Mouse (Mus musculus) heart, embryonic 15.5 days (tissue): ENCODE results near the gene Ralgapb. TPM values are rescaled to one million over a fixed set of nuclear protein-coding genes. Genes with fewer than 3 reads are reported as not detected.

Source experiments
- ATAC-seq: fragments of 200-750 bp; cut with Nextera tagmentation; replicated peaks from 2 replicates; pipeline ENCODE4 v1.8.0; 2017; ENCODE audit warnings: low read depth, moderate TSS enrichment; ENCODE audit not compliant: insufficient number of reproducible peaks, insufficient read depth, low FRiP score
- H3K27ac ChIP-seq: fragments of 300-500 bp; sonication (generic); 2 replicates; pipeline ENCODE4 v1.5.1; 2015; ENCODE audit warnings: mild to moderate bottlenecking, inconsistent platforms
- H3K27me3 ChIP-seq: fragments of 300-500 bp; sonication (generic); 2 replicates; pipeline ENCODE4 v1.6.1; 2015; ENCODE audit warnings: inconsistent platforms
- H3K36me3 ChIP-seq: fragments of 300-500 bp; sonication (generic); 2 replicates; pipeline ENCODE4 v1.6.1; 2015; ENCODE audit warnings: mild to moderate bottlenecking, inconsistent platforms
- H3K4me1 ChIP-seq: fragments of 300-500 bp; sonication (generic); replicated peaks from 2 replicates; pipeline ENCODE4 v1.6.1; 2015; ENCODE audit warnings: inconsistent platforms
- H3K4me2 ChIP-seq: fragments of 300-500 bp; sonication (generic); 2 replicates; pipeline ENCODE4 v1.6.1; 2015; ENCODE audit warnings: inconsistent platforms, mild to moderate bottlenecking, moderate library complexity
- H3K4me3 ChIP-seq: fragments of 300-500 bp; sonication (generic); 2 replicates; pipeline ENCODE4 v1.5.1; 2015; ENCODE audit warnings: mild to moderate bottlenecking, inconsistent platforms
- H3K9ac ChIP-seq: fragments of 300-500 bp; sonication (generic); 2 replicates; pipeline ENCODE4 v1.6.1; 2015; ENCODE audit warnings: mild to moderate bottlenecking, inconsistent platforms
- H3K9me3 ChIP-seq: fragments of 300-500 bp; sonication (generic); replicated peaks from 2 replicates; pipeline ENCODE4 v1.6.1; 2016; ENCODE audit warnings: inconsistent platforms
- WGBS: fragments of 180-500 bp; shearing (Covaris S2); methylation state at CpG from one replicate; pipeline ENCODE4 v1.1.7; 2015; ENCODE audit warnings: mixed read lengths; 5-methylcytosine and 5-hydroxymethylcytosine counted together
- polyA plus RNA-seq: library from polyadenylated mRNA; unstranded; fragments of >200 nt; fragmentation: Nextera tagmentation; extraction: Ambion mirVana; gene quantifications from 2 replicates; pipeline ENCODE4 v1.2.1, GENCODE M21; 2015

Gene Ralgapb
- polyA plus RNA-seq, 1 experiment from 2014 or later, result 11.0 TPM

DNA sequence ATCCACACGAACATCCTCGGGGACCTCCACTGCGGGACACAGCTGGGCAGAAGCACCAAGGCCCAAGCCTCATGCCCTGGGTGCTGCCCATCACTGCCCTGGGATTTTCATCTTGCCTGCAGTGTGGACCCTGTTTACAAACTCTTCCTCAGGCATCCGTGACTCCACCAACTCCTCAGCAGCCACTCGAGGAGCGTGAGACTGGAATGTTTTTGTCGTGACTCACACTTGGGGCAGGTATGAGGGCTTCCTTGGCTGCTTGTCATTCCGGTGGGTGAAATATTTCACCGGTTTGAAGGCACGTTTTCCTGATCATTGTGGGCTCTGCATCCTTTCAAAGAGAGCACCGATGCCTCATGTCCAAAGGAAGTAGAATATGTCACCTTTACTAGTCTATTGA is 109.4 kb downstream of the Ralgapb start:
- Histone ChIP-seq H3K4me3 (no peak overlapping the region), H3K9ac (no peak overlapping the region), H3K36me3 (no peaks in the 10 kb centered on the region), H3K9me3 (no peaks in the 10 kb centered on the region), H3K27ac (no peak overlapping the region), H3K4me1 (peaks cover 11% of the 10 kb centered on the region), H3K27me3 (no peaks in the 10 kb centered on the region), H3K4me2 (no peak overlapping the region)
- WGBS, result 62% methylated on average over 11 of the region's 11 CpGs
- ATAC-seq, result no peak

DNA sequence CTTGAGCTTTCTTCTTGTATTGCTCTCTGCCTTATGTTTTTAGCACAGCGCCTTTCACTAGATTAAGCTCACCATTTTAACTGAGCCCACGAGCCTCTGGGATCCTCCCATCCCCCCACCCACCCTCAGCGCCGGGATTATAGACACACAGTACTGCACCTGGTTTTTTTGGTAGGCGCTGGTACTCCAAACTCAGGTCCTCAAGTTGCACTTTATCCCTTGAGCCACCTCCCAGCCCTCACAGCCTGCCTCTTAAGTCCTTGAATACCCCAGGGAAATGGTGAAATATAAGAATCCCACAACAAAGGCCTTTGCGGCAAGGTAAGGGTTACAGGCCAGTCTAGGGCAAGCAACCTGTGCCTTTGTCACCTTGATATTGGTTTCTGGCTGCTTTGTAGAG is 110.2 kb downstream of the Ralgapb start:
- 72% methylated on average over 6 of the region's 6 CpGs for WGBS
- Histone ChIP-seq H3K4me2 (no peak overlapping the region), H3K4me3 (no peak overlapping the region), H3K36me3 (no peaks in the 10 kb centered on the region), H3K9ac (no peak overlapping the region), H3K9me3 (no peaks in the 10 kb centered on the region), H3K27ac (no peak overlapping the region), H3K27me3 (no peaks in the 10 kb centered on the region), H3K4me1 (peaks cover 11% of the 10 kb centered on the region)
- ATAC-seq, result no peak

- Histone ChIP-seq H3K9me3 (no peaks in the 10 kb centered on the region), H3K27ac (no peak overlapping the region), H3K36me3 (no peaks in the 10 kb centered on the region), H3K27me3 (no peaks in the 10 kb centered on the region), H3K4me2 (no peak overlapping the region), H3K4me1 (peaks cover 11% of the 10 kb centered on the region), H3K9ac (no peak overlapping the region), H3K4me3 (no peak overlapping the region)
- ATAC-seq, result peak; percentile 59
- WGBS, result 57% methylated on average over 8 of the region's 8 CpGs
These were observed 113.4 kb downstream of the Ralgapb start for GRCm38 (mm10) chr2:158523060-158523459.

DNA sequence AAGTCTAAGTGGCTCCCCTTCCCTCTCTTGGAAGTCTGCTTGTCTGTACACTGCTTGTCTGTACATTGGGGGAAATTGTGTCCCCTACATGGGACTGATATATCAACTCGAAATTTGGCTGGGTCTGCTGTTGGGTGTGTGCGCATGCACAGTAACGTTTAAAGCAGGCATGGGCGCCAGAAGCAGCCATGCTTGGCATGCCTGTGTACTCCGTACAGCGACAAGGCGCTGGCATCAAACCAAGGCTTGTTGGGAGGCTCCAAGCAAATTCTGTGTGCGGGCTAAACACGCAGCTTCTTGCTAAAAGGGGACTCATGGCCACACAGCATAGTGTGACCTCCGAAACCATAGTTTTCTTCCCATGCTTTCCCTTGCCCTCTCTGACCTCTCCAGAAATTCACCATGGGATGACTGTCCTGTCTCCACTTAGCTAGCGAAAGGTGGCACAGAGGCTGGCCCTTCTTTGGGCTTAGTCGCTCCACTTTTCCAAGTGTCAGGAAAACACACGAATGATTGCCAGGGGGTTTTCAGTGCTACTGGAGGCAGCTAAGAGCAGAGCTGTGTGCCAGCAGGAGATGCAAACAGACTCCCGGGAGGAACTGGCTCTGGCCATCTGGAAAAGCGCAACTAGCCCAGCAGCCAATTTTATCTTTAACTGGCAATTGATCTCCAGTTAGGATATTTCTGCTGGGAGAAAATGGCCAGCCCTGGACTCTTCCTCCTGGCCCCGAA is 114.6 kb downstream of the Ralgapb start:
- H3K4me3 ChIP-seq, result no peak overlapping the region
- H3K9me3 ChIP-seq, result no peaks in the 10 kb centered on the region
- no peak overlapping the region for H3K4me2 ChIP-seq
- H3K9ac ChIP-seq, result no peak overlapping the region
- ATAC-seq, result no peak
- H3K36me3 ChIP-seq, result no peaks in the 10 kb centered on the region
- H3K27ac ChIP-seq, result no peak overlapping the region
- no peaks in the 10 kb centered on the region for H3K27me3 ChIP-seq
- WGBS, result 70% methylated on average over 16 of the region's 16 CpGs
- H3K4me1 ChIP-seq, result peaks cover 6% of the 10 kb centered on the region

DNA sequence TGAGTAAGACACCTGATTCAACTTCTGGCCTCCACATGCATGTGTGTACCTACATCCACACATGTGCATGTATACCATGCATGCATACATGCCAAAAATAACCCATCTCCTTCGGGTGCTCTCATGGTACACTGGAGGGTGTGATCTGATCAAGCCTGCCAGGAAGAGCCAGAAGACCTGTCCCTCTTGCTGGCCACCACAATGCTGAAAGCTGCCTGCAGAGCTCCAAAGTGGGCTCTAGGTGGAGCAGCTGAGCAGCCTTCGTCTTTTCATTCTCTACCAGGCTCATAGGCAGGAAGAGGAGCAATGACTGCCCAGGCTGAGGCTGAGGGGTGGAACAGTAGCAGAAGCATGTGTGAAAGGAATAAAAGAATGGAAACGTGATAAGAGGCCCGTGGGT is 124.4 kb downstream of the Ralgapb start:
- no peak overlapping the region for H3K4me2 ChIP-seq
- H3K4me1 ChIP-seq, result no peaks in the 10 kb centered on the region
- no peak overlapping the region for H3K4me3 ChIP-seq
- no peaks in the 10 kb centered on the region for H3K9me3 ChIP-seq
- ATAC-seq, result no peak
- WGBS, result 2% methylated on average over 4 of the region's 4 CpGs
- H3K27ac ChIP-seq, result no peak overlapping the region
- H3K9ac ChIP-seq, result no peak overlapping the region
- no peaks in the 10 kb centered on the region for H3K36me3 ChIP-seq
- H3K27me3 ChIP-seq, result peaks cover 4% of the 10 kb centered on the region

GRCm38 (mm10) chr2:158534559-158534958 is 124.9 kb downstream of the Ralgapb start:
- Histone ChIP-seq H3K4me1 (no peaks in the 10 kb centered on the region), H3K9me3 (no peaks in the 10 kb centered on the region), H3K27ac (no peak overlapping the region), H3K4me3 (no peak overlapping the region), H3K9ac (no peak overlapping the region), H3K36me3 (no peaks in the 10 kb centered on the region), H3K4me2 (no peak overlapping the region), H3K27me3 (peaks cover 8% of the 10 kb centered on the region)
- WGBS, result 65% methylated on average over 8 of the region's 8 CpGs
- ATAC-seq, result no peak

- Histone ChIP-seq H3K4me3 (no peak overlapping the region), H3K9ac (no peak overlapping the region), H3K27me3 (peaks cover 17% of the 10 kb centered on the region), H3K36me3 (no peaks in the 10 kb centered on the region), H3K9me3 (no peaks in the 10 kb centered on the region), H3K4me1 (no peaks in the 10 kb centered on the region), H3K27ac (no peak overlapping the region), H3K4me2 (peak overlapping the region; percentile 41)
- whole genome bisulfite sequencing, result 46% methylated on average over 24 of the region's 24 CpGs
- ATAC-seq, result no peak
These were observed 130.0 kb downstream of the Ralgapb start for GRCm38 (mm10) chr2:158539433-158540305.

- no peaks in the 10 kb centered on the region for H3K9me3 ChIP-seq
- ATAC-seq, result no peak
- no peak overlapping the region for H3K4me3 ChIP-seq
- H3K9ac ChIP-seq, result no peak overlapping the region
- no peak overlapping the region for H3K27ac ChIP-seq
- WGBS, result 47% methylated on average over 4 of the region's 4 CpGs
- H3K36me3 ChIP-seq, result no peaks in the 10 kb centered on the region
- peaks cover 17% of the 10 kb centered on the region for H3K27me3 ChIP-seq
- no peaks in the 10 kb centered on the region for H3K4me1 ChIP-seq
- H3K4me2 ChIP-seq, result no peak overlapping the region
These were observed 131.6 kb downstream of the Ralgapb start for GRCm38 (mm10) chr2:158541286-158541685.

- WGBS, result 65% methylated on average over 2 of the region's 2 CpGs
- no peaks in the 10 kb centered on the region for H3K9me3 ChIP-seq
- peaks cover 4% of the 10 kb centered on the region for H3K4me1 ChIP-seq
- H3K27ac ChIP-seq, result no peak overlapping the region
- no peaks in the 10 kb centered on the region for H3K36me3 ChIP-seq
- H3K4me2 ChIP-seq, result no peak overlapping the region
- H3K27me3 ChIP-seq, result peaks cover 28% of the 10 kb centered on the region
- H3K4me3 ChIP-seq, result no peak overlapping the region
- no peak for ATAC-seq
- no peak overlapping the region for H3K9ac ChIP-seq
These were observed 135.6 kb downstream of the Ralgapb start for GRCm38 (mm10) chr2:158545266-158545665.

- Histone ChIP-seq H3K4me2 (peak overlapping the region; percentile 29; the same call in 1 of the 2 replicates), H3K4me3 (no peak overlapping the region), H3K9me3 (no peaks in the 10 kb centered on the region), H3K36me3 (no peaks in the 10 kb centered on the region), H3K27me3 (peaks cover 39% of the 10 kb centered on the region), H3K27ac (no peak overlapping the region), H3K9ac (no peak overlapping the region), H3K4me1 (peaks cover 4% of the 10 kb centered on the region)
- 6% methylated on average over 17 of the region's 17 CpGs for WGBS
- no peak for ATAC-seq
These were observed 137.1 kb downstream of the Ralgapb start for GRCm38 (mm10) chr2:158546751-158547150.
